Mouse (Mus musculus) bone marrow macrophage, adult 2 months (primary cell): ENCODE data around the gene Magix. TPM values are rescaled to one million over a fixed set of nuclear protein-coding genes. Genes with fewer than 3 reads are reported as not detected.
A peak's percentile ranks its signal among the peaks of the same experiment; 100 is the strongest.

Experiments
- H3K27ac ChIP-seq: 2 replicates; pipeline ENCODE4 v1.5.1; 2012; ENCODE audit warnings: low read depth, low read length; ENCODE audit not compliant: insufficient read depth
- H3K4me1 ChIP-seq: 2 replicates; pipeline ENCODE4 v1.6.1; 2012; ENCODE audit warnings: low read length; ENCODE audit not compliant: control insufficient read depth, insufficient read depth
- H3K4me3 ChIP-seq: 2 replicates; pipeline ENCODE4 v1.5.1; 2012; ENCODE audit warnings: mild to moderate bottlenecking, low read length, moderate library complexity; ENCODE audit not compliant: insufficient read depth
- CTCF ChIP-seq: IDR thresholded peaks from 2 replicates; pipeline ENCODE4 v1.5.1; 2012; ENCODE audit warnings: low read depth, mild to moderate bottlenecking, low read length, moderate library complexity
- POLR2A ChIP-seq: IDR thresholded peaks from 2 replicates; pipeline ENCODE4 v1.6.1; 2012; ENCODE audit warnings: mild to moderate bottlenecking, low read depth, low read length, borderline replicate concordance
- polyA plus RNA-seq: library from polyadenylated mRNA; stranded (reverse); fragments of >200 nt; gene quantifications from 2 replicates; pipeline ENCODE4 v1.2.4, GENCODE M21; 2012; ENCODE audit not compliant: missing spikeins, insufficient read depth, insufficient read length

Gene Magix
- polyA plus RNA-seq, 1 experiment: not detected

GRCm38 (mm10) chrX:7673578-7674281 is 7.3 kb downstream of the Magix start:
- TF ChIP-seq CTCF (no peak), POLR2A (no peak)
- H3K27ac ChIP-seq: peak overlapping the region; percentile 80
- peaks cover 20% of the 10 kb centered on the region for H3K4me1 ChIP-seq
- H3K4me3 ChIP-seq: peak overlapping the region; percentile 35

- TF ChIP-seq POLR2A: no peak
- no peak for TF ChIP-seq CTCF
- Histone ChIP-seq H3K4me3 (no peak overlapping the region), H3K4me1 (peaks cover 20% of the 10 kb centered on the region), H3K27ac (peak overlapping the region; percentile 80)
These were observed 8.3 kb downstream of the Magix start for GRCm38 (mm10) chrX:7672739-7673138.

- Histone ChIP-seq H3K4me1 (peaks cover 20% of the 10 kb centered on the region), H3K27ac (peak within 1 kb of the TSS; percentile 83), H3K4me3 (peak within 1 kb of the TSS; percentile 82)
- TF ChIP-seq CTCF: no peak
- no peak for TF ChIP-seq POLR2A
These were observed 10.0 kb downstream of the Magix start, which contains the start of gene Plp2 for GRCm38 (mm10) chrX:7670921-7671623. TSS of gene Plp2 (minus strand) at chrX:7671390.

DNA sequence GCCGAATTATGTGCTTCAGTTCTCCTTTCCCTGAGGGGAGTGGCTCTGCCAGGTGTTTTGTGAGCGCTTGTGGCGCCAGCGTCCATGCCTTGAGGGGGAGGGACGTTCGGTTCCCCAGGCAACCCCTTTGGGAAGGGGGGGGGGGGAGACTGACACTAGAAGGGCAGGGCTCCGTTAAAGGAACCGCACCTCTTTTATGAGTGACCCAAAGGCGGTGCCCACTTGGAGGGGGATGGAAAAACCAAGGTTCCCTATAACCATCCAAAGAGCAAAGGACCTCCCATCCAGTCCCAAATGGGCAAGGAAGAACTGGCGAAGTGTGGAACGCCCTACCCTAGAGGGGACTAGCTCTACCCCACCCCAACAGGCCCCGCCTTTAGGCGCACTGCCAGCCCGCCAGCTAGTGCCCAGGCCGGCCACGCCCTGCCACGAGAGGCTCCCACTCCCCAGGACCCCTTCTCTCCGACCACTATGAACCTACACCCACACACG is 10.6 kb downstream of the Magix start:
- TF ChIP-seq CTCF (no peak), POLR2A (no peak)
- peaks cover 20% of the 10 kb centered on the region for H3K4me1 ChIP-seq

GRCm38 (mm10) chrX:7665739-7666502 is 15.1 kb downstream of the Magix start:
- no peak overlapping the region for H3K27ac ChIP-seq
- H3K4me3 ChIP-seq: no peak overlapping the region
- TF ChIP-seq CTCF (no peak), POLR2A (no peak)
- no peaks in the 10 kb centered on the region for H3K4me1 ChIP-seq

More for the DNA sequence above, 10.6 kb downstream of the Magix start:
- Histone ChIP-seq H3K27ac (peak overlapping the region; percentile 83), H3K4me3 (peak overlapping the region; percentile 82)

DNA sequence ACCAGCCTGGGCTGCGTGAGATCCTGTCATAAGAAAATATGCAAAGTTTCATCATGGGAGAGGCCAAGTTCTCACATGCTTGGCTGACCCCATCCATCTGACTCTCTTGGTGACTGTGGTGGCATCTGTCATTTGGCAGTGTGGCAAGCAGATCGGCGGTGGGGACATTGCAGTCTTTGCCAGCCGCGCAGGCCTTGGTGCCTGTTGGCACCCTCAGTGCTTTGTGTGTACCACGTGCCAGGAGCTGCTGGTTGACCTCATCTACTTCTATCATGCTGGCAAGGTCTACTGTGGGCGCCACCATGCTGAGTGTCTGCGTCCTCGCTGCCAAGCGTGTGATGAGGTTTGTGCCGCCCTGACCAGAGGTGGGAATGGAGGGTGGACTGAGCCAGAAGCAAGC is 16.3 kb downstream of the Magix start:
- H3K4me1 ChIP-seq: no peaks in the 10 kb centered on the region
- TF ChIP-seq CTCF (no peak), POLR2A (no peak)
- H3K27ac ChIP-seq: no peak overlapping the region
- no peak overlapping the region for H3K4me3 ChIP-seq

- TF ChIP-seq CTCF: no peak
- H3K4me3 ChIP-seq: no peak overlapping the region
- H3K27ac ChIP-seq: no peak overlapping the region
- peaks cover 6% of the 10 kb centered on the region; the same call in 1 of the 2 replicates for H3K4me1 ChIP-seq
These were observed 18.1 kb downstream of the Magix start for GRCm38 (mm10) chrX:7662936-7663335.

DNA sequence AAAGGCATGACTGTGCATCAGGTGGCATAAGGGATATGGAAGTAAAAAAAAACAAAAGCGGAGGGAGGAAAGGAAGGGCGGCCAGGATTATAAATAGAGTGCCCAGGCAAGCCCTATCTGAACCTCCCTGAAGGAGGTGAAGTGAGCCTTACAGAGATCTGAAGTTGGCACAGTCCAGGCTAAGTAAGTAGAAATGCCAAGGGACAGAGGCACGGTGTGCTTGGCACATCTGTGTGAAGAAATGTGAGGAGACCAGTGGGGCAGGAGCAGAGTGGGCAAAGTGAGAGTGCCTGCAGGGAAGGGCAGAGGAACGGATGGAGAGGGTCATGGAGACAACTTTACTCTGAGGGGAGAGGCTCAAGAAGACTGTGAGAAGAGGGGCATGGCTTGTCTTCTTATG is 20.0 kb downstream of the Magix start:
- Histone ChIP-seq H3K4me3 (no peak overlapping the region), H3K27ac (no peak overlapping the region), H3K4me1 (peaks cover 7% of the 10 kb centered on the region; the same call in 1 of the 2 replicates)
- TF ChIP-seq POLR2A (no peak), CTCF (no peak)

GRCm38 (mm10) chrX:7658785-7659589 is 22.1 kb downstream of the Magix start:
- Histone ChIP-seq H3K4me1 (peaks cover 7% of the 10 kb centered on the region; the same call in 1 of the 2 replicates), H3K27ac (no peak overlapping the region), H3K4me3 (no peak overlapping the region)
- TF ChIP-seq CTCF (no peak), POLR2A (no peak)
